19 mouse cellular contexts compared by ENCODE assay signal in genomic region chr1:180707368-180707767, GRCm38 (mm10). TPM values are rescaled to one million over a fixed set of nuclear protein-coding genes. Genes with fewer than 3 reads are reported as not detected.
"Had no signal": no experiment of that assay in that cellular context is flagged by ENCODE, and none has a peak within 500 bp of the region (broad histone marks: within the 10 kb centered on the region; RNA-seq: fewer than 3 reads in every experiment).

No protein-coding gene starts in this region.

- DNase-seq: kidney, adult 8-10 months; kidney, postnatal 10 days; lung, postnatal 36 days; thymus, adult 18-20 months had no signal

- H3K36me3 ChIP-seq: hindbrain, embryonic 15.5 days; limb, embryonic 10.5 days; liver, embryonic 15.5 days; midbrain, embryonic 15.5 days; neural tube, embryonic 12.5 days had no signal

- H3K4me1 ChIP-seq: hindbrain, embryonic 15.5 days; midbrain, embryonic 15.5 days; neural tube, embryonic 12.5 days had no signal

- H3K9me3 ChIP-seq: hindbrain, embryonic 15.5 days; limb, embryonic 10.5 days; liver, embryonic 15.5 days; megakaryocyte, embryonic 14.5 days; midbrain, embryonic 15.5 days; neural tube, embryonic 12.5 days had no signal

- H3K27me3 ChIP-seq: hindbrain, embryonic 15.5 days; liver, embryonic 15.5 days; midbrain, embryonic 15.5 days; neural tube, embryonic 12.5 days had no signal

- H3K9ac ChIP-seq: hindbrain, embryonic 15.5 days; liver, embryonic 15.5 days; midbrain, embryonic 15.5 days; neural tube, embryonic 12.5 days had no signal

- H3K27ac ChIP-seq: hindbrain, embryonic 15.5 days; left cerebral cortex, adult 2 months; limb, embryonic 10.5 days; liver, embryonic 15.5 days; midbrain, embryonic 15.5 days; neural tube, embryonic 12.5 days had no signal

- H3K4me2 ChIP-seq: hindbrain, embryonic 15.5 days; liver, embryonic 15.5 days; midbrain, embryonic 11.5 days; midbrain, embryonic 15.5 days; neural tube, embryonic 12.5 days had no signal

- ATAC-seq: inflammation-experienced regulatory T-cells, adult 6 months; midbrain, embryonic 15.5 days had no signal

- H3K4me3 ChIP-seq: hindbrain, embryonic 15.5 days; left cerebral cortex, adult 2 months; limb, embryonic 10.5 days; liver, embryonic 15.5 days; megakaryocyte, embryonic 14.5 days; midbrain, embryonic 15.5 days; neural tube, embryonic 12.5 days had no signal

RNA-seq across cellular contexts. Expression of gene Mixl1, which starts 10.5 kb away (rescaled TPM):
- total RNA-seq: layer of hippocampus, adult 8-10 months; left cerebral cortex, adult 2 months; left cerebral cortex, postnatal 14 days; monocyte, adult 5-6 weeks; neutrophil, adult 5-6 weeks had no signal
- polyA plus RNA-seq: hindbrain, embryonic 15.5 days; large intestine, adult 2 months; midbrain, embryonic 11.5 days; urinary bladder, adult 2 months had no signal
